Mouse (Mus musculus) cerebellum, postnatal 4 days (tissue): Measurements from ENCODE around the gene Mapkapk2.
"Not testable (repeated sequence)": the region's sequence is repeated elsewhere in the genome, so short reads cannot be mapped to it uniquely, and the experiment has no call there.

Experiments used
- DNase-seq, 2 experiments: peaks; one replicate each; pipeline ENCODE4 v3.0.0; 2022; ENCODE audit warnings: low spot score in 2 of 2, mixed read lengths in 1 of 2

The Mapkapk2 gene

GRCm38 (mm10) chr1:131050011-131050410 is 47.6 kb downstream of the Mapkapk2 start:
- no peak for DNase-seq

GRCm38 (mm10) chr1:131049361-131049806 is 48.2 kb downstream of the Mapkapk2 start:
- no peak for DNase-seq

- no peak for DNase-seq
Observed at GRCm38 (mm10) chr1:131048946-131049345, 48.7 kb downstream of the Mapkapk2 start.

- no peak for DNase-seq
Observed at GRCm38 (mm10) chr1:131048121-131048863, 49.3 kb downstream of the Mapkapk2 start.

GRCm38 (mm10) chr1:131046607-131047006 is 51.0 kb downstream of the Mapkapk2 start:
- DNase-seq: no peak

- DNase-seq: no peak
Observed at GRCm38 (mm10) chr1:131045723-131046355, 51.8 kb downstream of the Mapkapk2 start.

- no peak for DNase-seq
Observed at GRCm38 (mm10) chr1:131043636-131044035, 54.0 kb downstream of the Mapkapk2 start.

GRCm38 (mm10) chr1:131042721-131043120 is 54.9 kb downstream of the Mapkapk2 start:
- no peak for DNase-seq

GRCm38 (mm10) chr1:131042263-131042662 is 55.4 kb downstream of the Mapkapk2 start:
- no peak for DNase-seq

GRCm38 (mm10) chr1:131039479-131039878 is 58.1 kb downstream of the Mapkapk2 start:
- DNase-seq: no peak

- no peak for DNase-seq
Observed at GRCm38 (mm10) chr1:131038415-131039017, 59.1 kb downstream of the Mapkapk2 start.

- DNase-seq: no peak
Observed at GRCm38 (mm10) chr1:131038001-131038400, 59.6 kb downstream of the Mapkapk2 start.

- DNase-seq: no peak
Observed at GRCm38 (mm10) chr1:131031267-131031666, 66.4 kb downstream of the Mapkapk2 start.

GRCm38 (mm10) chr1:131030261-131030660 is 67.4 kb downstream of the Mapkapk2 start:
- DNase-seq: no peak

GRCm38 (mm10) chr1:131029215-131029614 is 68.4 kb downstream of the Mapkapk2 start:
- DNase-seq: no peak

GRCm38 (mm10) chr1:131025843-131026190 is 71.8 kb downstream of the Mapkapk2 start:
- DNase-seq: no peak

GRCm38 (mm10) chr1:131024900-131025842 is 72.5 kb downstream of the Mapkapk2 start:
- DNase-seq: no peak

- DNase-seq: not testable (repeated sequence)
Observed at GRCm38 (mm10) chr1:131023250-131023858, 74.3 kb downstream of the Mapkapk2 start.

- no peak for DNase-seq
Observed at GRCm38 (mm10) chr1:131022591-131023249, 74.9 kb downstream of the Mapkapk2 start.

GRCm38 (mm10) chr1:131021900-131022590 is 75.6 kb downstream of the Mapkapk2 start:
- DNase-seq: no peak
